Mouse (Mus musculus) midbrain, postnatal 0 days (tissue): ENCODE results near the gene Gm128. TPM values are rescaled to one million over a fixed set of nuclear protein-coding genes. Genes with fewer than 3 reads are reported as not detected.

ENCODE experiments used
- ATAC-seq: fragments of 200-750 bp; cut with Nextera tagmentation; 2 replicates; pipeline ENCODE4 v1.8.0; 2017; ENCODE audit warnings: moderate number of reproducible peaks, mild to moderate bottlenecking, moderate TSS enrichment, moderate library complexity; ENCODE audit not compliant: low FRiP score
- DNase-seq: peaks from one replicate; pipeline ENCODE4 v3.0.0-alpha.2; 2015; ENCODE audit warnings: low spot score
- H3K27ac ChIP-seq: fragments of 300-500 bp; sonication (generic); 2 replicates; pipeline ENCODE4 v1.5.1; 2014; ENCODE audit warnings: low read depth, mild to moderate bottlenecking, low read length, mixed read lengths
- H3K27me3 ChIP-seq: fragments of 300-500 bp; sonication (generic); 2 replicates; pipeline ENCODE4 v1.6.1; 2014; ENCODE audit warnings: low read length, control low read depth, mixed read lengths; ENCODE audit not compliant: insufficient read depth
- H3K36me3 ChIP-seq: fragments of 300-500 bp; sonication (generic); 2 replicates; pipeline ENCODE4 v1.6.1; 2014; ENCODE audit warnings: low read length, control low read depth, mixed read lengths; ENCODE audit not compliant: insufficient read depth
- H3K4me1 ChIP-seq: fragments of 300-500 bp; sonication (generic); 2 replicates; pipeline ENCODE4 v1.6.1; 2014; ENCODE audit warnings: mild to moderate bottlenecking, control low read depth, antibody characterized with exemption, low read length, mixed read lengths; ENCODE audit not compliant: insufficient read depth
- H3K4me2 ChIP-seq: fragments of 300-500 bp; sonication (generic); 2 replicates; pipeline ENCODE4 v1.6.1; 2014; ENCODE audit warnings: low read depth, mild to moderate bottlenecking, low read length, mixed read lengths; ENCODE audit not compliant: poor library complexity, severe bottlenecking
- H3K4me3 ChIP-seq: fragments of 300-500 bp; sonication (generic); 2 replicates; pipeline ENCODE4 v1.5.1; 2014; ENCODE audit warnings: low read depth, mild to moderate bottlenecking, low read length, moderate library complexity
- H3K9ac ChIP-seq: fragments of 300-500 bp; sonication (generic); replicated peaks from 2 replicates; pipeline ENCODE4 v1.6.1; 2014; ENCODE audit warnings: mild to moderate bottlenecking, low read length, moderate library complexity, mixed read lengths; ENCODE audit not compliant: poor library complexity, severe bottlenecking
- H3K9me3 ChIP-seq: fragments of 300-500 bp; sonication (generic); 2 replicates; pipeline ENCODE4 v1.6.1; 2016; ENCODE audit warnings: low read length, control low read depth
- CTCF ChIP-seq: IDR thresholded peaks from 2 replicates; pipeline ENCODE4 v1.5.1; 2016; ENCODE audit warnings: antibody characterized with exemption, mild to moderate bottlenecking
- WGBS: fragments of 180-500 bp; shearing (Covaris S2); extraction: QIAGEN DNeasy Blood & Tissue Kit; methylation state at CpG from one replicate; pipeline ENCODE4 v1.1.7; 2014; 5-methylcytosine and 5-hydroxymethylcytosine counted together
- polyA plus RNA-seq: library from polyadenylated mRNA; unstranded; fragments of >200 nt; fragmentation: Nextera tagmentation; extraction: Ambion mirVana; gene quantifications from 2 replicates; pipeline ENCODE4 v1.2.1, GENCODE M21; 2015
- total RNA-seq: library from RNA; depleted of rRNA; stranded (reverse); fragments of >200 nt; gene quantifications from 2 replicates; pipeline ENCODE4 v1.2.3, GENCODE M21; 2014

Gene Gm128
- total and polyA plus RNA-seq, 2 experiments from 2014 or later, result 0.19 to 0.49 TPM

DNA sequence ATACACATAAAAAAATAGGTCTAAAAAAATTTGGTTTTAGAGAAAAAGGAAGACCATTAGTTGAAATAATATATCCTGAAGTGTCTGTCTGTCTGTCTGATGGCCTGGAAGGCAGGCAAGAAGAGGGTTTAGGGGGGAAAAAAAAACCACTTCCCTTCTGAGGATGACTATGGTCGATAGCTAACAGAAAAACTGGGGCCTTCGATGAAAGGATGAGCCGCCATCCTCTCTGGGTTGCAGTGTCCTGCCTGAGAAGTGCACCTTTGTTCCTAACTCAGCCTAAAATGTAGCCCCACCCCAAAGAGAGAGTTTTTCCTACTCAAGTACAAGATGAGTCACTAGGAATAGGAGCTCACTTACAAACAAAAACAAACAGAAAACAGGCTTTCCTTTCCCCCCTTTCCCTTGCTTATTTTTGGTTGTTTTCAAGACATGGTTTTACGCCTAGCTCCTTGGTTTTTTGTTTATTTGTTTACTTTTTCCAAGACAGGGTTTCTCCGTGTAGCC is 35.1 kb upstream of the Gm128 start:
- H3K9me3 ChIP-seq, result no peaks in the 10 kb centered on the region
- 84% methylated on average over 5 of the region's 5 CpGs for WGBS
- no peak overlapping the region for H3K4me2 ChIP-seq
- H3K4me3 ChIP-seq, result no peak overlapping the region
- H3K36me3 ChIP-seq, result no peaks in the 10 kb centered on the region
- H3K4me1 ChIP-seq, result 0 out of 2 replicates have a peak, but pooled peaks cover 2% of the 10 kb centered on the region
- no peak for DNase-seq
- H3K27ac ChIP-seq, result no peak overlapping the region
- H3K9ac ChIP-seq, result no peak overlapping the region
- ATAC-seq, result no peak
- no peaks in the 10 kb centered on the region for H3K27me3 ChIP-seq
- TF ChIP-seq CTCF, result no peak

- H3K9me3 ChIP-seq, result no peaks in the 10 kb centered on the region
- H3K27ac ChIP-seq, result no peak overlapping the region
- no peaks in the 10 kb centered on the region for H3K36me3 ChIP-seq
- no peaks in the 10 kb centered on the region for H3K27me3 ChIP-seq
- H3K4me3 ChIP-seq, result no peak overlapping the region
- no peak for TF ChIP-seq CTCF
- H3K4me1 ChIP-seq, result no peaks in the 10 kb centered on the region
- DNase-seq, result no peak
- H3K4me2 ChIP-seq, result no peak overlapping the region
- 86% methylated on average over 6 of the region's 6 CpGs for WGBS
- H3K9ac ChIP-seq, result no peak overlapping the region
- no peak for ATAC-seq
These were observed 33.8 kb upstream of the Gm128 start for GRCm38 (mm10) chr3:95275161-95275560.

DNA sequence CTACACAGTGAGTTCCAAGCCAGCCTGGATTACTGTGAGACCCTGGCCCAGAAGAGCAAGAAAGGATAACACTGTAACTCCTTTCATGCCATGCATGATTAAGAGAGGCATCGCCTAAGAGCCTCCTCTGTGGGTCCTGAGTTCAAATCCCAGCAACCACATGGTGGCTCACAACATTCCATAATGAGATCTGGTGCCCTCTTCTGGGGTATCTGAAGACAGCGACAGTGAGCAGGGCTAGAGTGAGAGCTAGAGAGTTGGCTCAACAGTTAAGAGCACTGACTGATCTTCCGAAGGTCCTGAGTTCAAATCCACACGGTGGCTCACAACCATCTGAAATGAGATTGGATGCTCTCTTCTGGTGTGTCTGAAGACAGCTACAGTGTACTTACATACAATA is 33.1 kb upstream of the Gm128 start:
- no peaks in the 10 kb centered on the region for H3K27me3 ChIP-seq
- WGBS, result 92% methylated on average over 4 of the region's 4 CpGs
- H3K4me3 ChIP-seq, result no peak overlapping the region
- no peaks in the 10 kb centered on the region for H3K9me3 ChIP-seq
- no peak for ATAC-seq
- H3K9ac ChIP-seq, result no peak overlapping the region
- no peaks in the 10 kb centered on the region for H3K4me1 ChIP-seq
- H3K27ac ChIP-seq, result no peak overlapping the region
- no peak for TF ChIP-seq CTCF
- DNase-seq, result no peak
- 0 out of 2 replicates have a peak, but pooled peaks cover 4% of the 10 kb centered on the region for H3K36me3 ChIP-seq
- no peak overlapping the region for H3K4me2 ChIP-seq

GRCm38 (mm10) chr3:95273471-95273870 is 32.1 kb upstream of the Gm128 start:
- no peak overlapping the region for H3K4me2 ChIP-seq
- no peaks in the 10 kb centered on the region for H3K27me3 ChIP-seq
- H3K9ac ChIP-seq, result no peak overlapping the region
- ATAC-seq, result no peak
- H3K9me3 ChIP-seq, result no peaks in the 10 kb centered on the region
- H3K4me3 ChIP-seq, result no peak overlapping the region
- peaks cover 8% of the 10 kb centered on the region; the same call in 1 of the 2 replicates for H3K36me3 ChIP-seq
- no peak for DNase-seq
- 85% methylated on average over 5 of the region's 5 CpGs for WGBS
- H3K27ac ChIP-seq, result no peak overlapping the region
- no peaks in the 10 kb centered on the region for H3K4me1 ChIP-seq
- TF ChIP-seq CTCF, result no peak

DNA sequence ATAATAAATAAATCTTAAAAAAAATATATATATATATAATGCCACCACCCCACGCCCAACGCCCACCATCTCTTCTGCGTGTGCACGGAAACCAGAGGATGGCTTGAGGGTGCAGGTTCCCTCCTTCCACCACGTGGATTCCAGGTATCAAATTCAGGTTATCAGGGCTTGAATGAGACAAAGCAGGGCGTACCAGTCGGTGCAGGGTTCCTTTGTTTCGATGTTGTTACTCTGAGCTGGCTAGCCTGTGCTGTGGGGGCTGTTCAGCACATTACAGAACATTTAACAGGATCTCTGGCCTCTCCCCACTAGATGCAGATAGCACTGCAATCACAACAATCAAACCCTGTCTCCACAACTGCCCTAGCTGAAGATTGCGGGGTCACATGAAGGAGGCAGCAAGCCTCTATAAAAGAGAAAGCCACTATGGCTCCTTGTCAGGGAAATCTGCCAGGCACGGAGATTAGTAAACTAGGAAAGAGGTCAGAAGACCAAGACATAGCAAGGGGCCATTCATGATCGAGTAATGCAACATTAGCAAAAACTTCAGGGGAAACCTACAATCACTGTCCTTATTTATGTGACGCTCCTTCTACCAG is 29.5 kb upstream of the Gm128 start:
- no peak overlapping the region for H3K4me3 ChIP-seq
- no peaks in the 10 kb centered on the region for H3K27me3 ChIP-seq
- WGBS, result 85% methylated on average over 12 of the region's 12 CpGs
- peaks cover 25% of the 10 kb centered on the region for H3K36me3 ChIP-seq
- no peak for TF ChIP-seq CTCF
- H3K9me3 ChIP-seq, result no peaks in the 10 kb centered on the region
- H3K9ac ChIP-seq, result no peak overlapping the region
- no peak overlapping the region for H3K4me2 ChIP-seq
- H3K27ac ChIP-seq, result no peak overlapping the region
- ATAC-seq (no peak), DNase-seq (no peak)
- H3K4me1 ChIP-seq, result no peaks in the 10 kb centered on the region

DNA sequence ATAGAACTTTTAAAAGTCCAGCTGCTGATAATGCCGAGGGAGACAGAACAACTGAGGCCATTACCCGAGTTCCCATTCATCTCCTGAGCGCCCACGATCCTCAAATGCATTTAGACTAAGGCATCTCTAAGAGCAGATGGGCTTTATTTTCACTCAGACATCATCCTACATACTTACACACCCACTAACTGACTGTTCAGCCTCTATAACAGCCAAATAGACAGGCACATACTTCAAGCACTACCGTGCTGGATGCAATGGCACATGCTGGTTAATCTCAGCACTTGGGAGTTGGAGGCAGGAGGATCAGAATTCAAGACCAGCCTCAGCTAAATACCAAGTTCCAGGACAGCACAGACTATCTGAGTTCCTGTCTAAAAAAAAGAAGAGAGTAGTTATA is 28.4 kb upstream of the Gm128 start:
- ATAC-seq (no peak), DNase-seq (no peak)
- H3K4me1 ChIP-seq, result no peaks in the 10 kb centered on the region
- H3K27ac ChIP-seq, result no peak overlapping the region
- peaks cover 29% of the 10 kb centered on the region for H3K36me3 ChIP-seq
- TF ChIP-seq CTCF, result no peak
- H3K9ac ChIP-seq, result no peak overlapping the region
- no peaks in the 10 kb centered on the region for H3K27me3 ChIP-seq
- no peaks in the 10 kb centered on the region for H3K9me3 ChIP-seq
- 86% methylated on average over 5 of the region's 5 CpGs for WGBS
- no peak overlapping the region for H3K4me3 ChIP-seq
- no peak overlapping the region for H3K4me2 ChIP-seq
